Mouse (Mus musculus): ENCODE measurements at regions not wholly inside any gene's neighbourhood (a gene's known extent, or its start where the extent isn't known, plus 50 kb on each side); places are given as distances from the start of the nearest gene placed in this dataset.

DNA sequence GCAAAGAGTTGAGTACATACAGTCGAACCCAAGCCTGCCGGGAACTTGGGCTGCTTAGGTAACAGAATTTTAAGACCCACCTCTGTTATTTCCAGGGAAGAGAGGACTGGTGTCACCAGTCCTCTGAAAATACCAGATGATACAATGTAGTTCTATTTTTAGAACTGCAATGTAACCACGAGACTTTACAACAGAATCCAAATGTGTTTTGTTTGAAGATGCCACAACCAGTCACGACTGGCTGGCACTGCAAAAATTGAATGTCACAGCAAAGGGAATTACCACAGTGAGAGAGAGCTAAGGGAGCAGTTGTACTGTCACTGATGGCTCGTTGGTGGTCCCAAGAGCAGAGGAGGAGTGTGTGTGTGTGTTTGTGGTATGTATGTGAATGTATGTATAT, 112.6 kb upstream of the Zc3h12c start:
- peaks cover 24% of the 10 kb centered on the region for H3K4me1 ChIP-seq (ENCODE audit: control insufficient read depth, insufficient read depth, low read length)
- H3K36me3 ChIP-seq (ENCODE audit: control insufficient read depth, insufficient read depth, low read length) = no peaks in the 10 kb centered on the region
- no peak overlapping the region for H3K4me3 ChIP-seq (replicated peaks; ENCODE audit: low read depth, low read length)
- no peaks in the 10 kb centered on the region for H3K9me3 ChIP-seq (ENCODE audit: control insufficient read depth, low read length)
- ATAC-seq (ENCODE audit: low FRiP score, low TSS enrichment) (no peak), DNase-seq (no peak)
- H3K4me2 ChIP-seq (ENCODE audit: low read length) = no peak overlapping the region
- 70% methylated on average over 5 of the region's 5 CpGs for WGBS
- H3K9ac ChIP-seq (replicated peaks; ENCODE audit: low read length) = no peak overlapping the region
- no peak overlapping the region; the same call in 1 of the 2 replicates for H3K27ac ChIP-seq (replicated peaks; ENCODE audit: low read depth, low read length)
- no peaks in the 10 kb centered on the region for H3K27me3 ChIP-seq (ENCODE audit: control insufficient read depth, insufficient read depth, low read length)

DNA sequence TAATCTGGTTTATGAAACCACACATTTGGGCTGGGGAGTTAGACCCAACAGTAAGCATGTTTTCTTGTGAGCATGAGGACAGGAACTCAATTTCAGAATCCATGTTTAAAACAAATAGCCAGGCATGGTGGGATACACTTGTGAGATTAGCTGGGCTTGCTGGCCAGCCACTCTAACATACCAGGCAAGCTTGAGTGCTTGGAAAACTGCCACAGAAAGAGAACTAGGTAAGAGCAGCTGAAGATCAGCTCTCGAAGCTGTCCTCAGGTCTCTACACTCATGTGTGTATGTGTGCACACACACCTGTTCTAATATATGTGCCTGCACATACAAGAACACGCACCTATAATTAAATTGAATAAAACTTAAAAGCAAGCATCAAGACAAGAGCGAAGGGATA, 112.2 kb upstream of the Zc3h12c start:
- Histone ChIP-seq H3K4me3 (replicated peaks; ENCODE audit: low read depth, low read length) (no peak overlapping the region), H3K9ac (replicated peaks; ENCODE audit: low read length) (no peak overlapping the region), H3K4me1 (ENCODE audit: control insufficient read depth, insufficient read depth, low read length) (peaks cover 25% of the 10 kb centered on the region), H3K27ac (replicated peaks; ENCODE audit: low read depth, low read length) (no peak overlapping the region), H3K27me3 (ENCODE audit: control insufficient read depth, insufficient read depth, low read length) (no peaks in the 10 kb centered on the region), H3K4me2 (ENCODE audit: low read length) (no peak overlapping the region), H3K36me3 (ENCODE audit: control insufficient read depth, insufficient read depth, low read length) (no peaks in the 10 kb centered on the region), H3K9me3 (ENCODE audit: control insufficient read depth, low read length) (no peaks in the 10 kb centered on the region)
- ATAC-seq (ENCODE audit: low FRiP score, low TSS enrichment) (no peak), DNase-seq (no peak)
- 95% methylated on average over 3 of the region's 3 CpGs for WGBS

DNA sequence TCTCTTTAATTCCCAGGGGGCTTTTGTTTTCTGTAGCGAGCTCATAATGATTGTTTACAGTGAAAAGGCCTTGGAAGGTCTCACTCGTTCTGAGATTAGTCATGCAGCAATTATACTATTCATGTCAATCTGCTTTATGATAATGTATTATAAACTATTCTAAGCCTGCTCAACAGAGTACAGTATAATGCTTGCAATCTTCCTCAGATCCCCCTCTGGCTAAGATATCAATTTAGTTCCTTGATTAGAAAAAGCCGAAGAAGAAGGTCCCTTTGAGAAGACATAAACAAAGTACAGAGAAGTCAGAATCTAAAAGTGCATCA, 110.3 kb upstream of the Zc3h12c start:
- Histone ChIP-seq H3K4me3 (replicated peaks; ENCODE audit: low read depth, low read length) (no peak overlapping the region), H3K27me3 (ENCODE audit: control insufficient read depth, insufficient read depth, low read length) (no peaks in the 10 kb centered on the region), H3K9ac (replicated peaks; ENCODE audit: low read length) (no peak overlapping the region), H3K4me1 (ENCODE audit: control insufficient read depth, insufficient read depth, low read length) (peaks cover 26% of the 10 kb centered on the region), H3K4me2 (ENCODE audit: low read length) (peak overlapping the region; percentile 27; the same call in 1 of the 2 replicates), H3K36me3 (ENCODE audit: control insufficient read depth, insufficient read depth, low read length) (no peaks in the 10 kb centered on the region), H3K27ac (replicated peaks; ENCODE audit: low read depth, low read length) (peak overlapping the region; percentile 64), H3K9me3 (ENCODE audit: control insufficient read depth, low read length) (no peaks in the 10 kb centered on the region)
- DNase-seq = no peak
- WGBS = 11% methylated on average over 3 of the region's 3 CpGs
- peak; percentile 47; the same call in 1 of the 2 replicates for ATAC-seq (ENCODE audit: low FRiP score, low TSS enrichment)

DNA sequence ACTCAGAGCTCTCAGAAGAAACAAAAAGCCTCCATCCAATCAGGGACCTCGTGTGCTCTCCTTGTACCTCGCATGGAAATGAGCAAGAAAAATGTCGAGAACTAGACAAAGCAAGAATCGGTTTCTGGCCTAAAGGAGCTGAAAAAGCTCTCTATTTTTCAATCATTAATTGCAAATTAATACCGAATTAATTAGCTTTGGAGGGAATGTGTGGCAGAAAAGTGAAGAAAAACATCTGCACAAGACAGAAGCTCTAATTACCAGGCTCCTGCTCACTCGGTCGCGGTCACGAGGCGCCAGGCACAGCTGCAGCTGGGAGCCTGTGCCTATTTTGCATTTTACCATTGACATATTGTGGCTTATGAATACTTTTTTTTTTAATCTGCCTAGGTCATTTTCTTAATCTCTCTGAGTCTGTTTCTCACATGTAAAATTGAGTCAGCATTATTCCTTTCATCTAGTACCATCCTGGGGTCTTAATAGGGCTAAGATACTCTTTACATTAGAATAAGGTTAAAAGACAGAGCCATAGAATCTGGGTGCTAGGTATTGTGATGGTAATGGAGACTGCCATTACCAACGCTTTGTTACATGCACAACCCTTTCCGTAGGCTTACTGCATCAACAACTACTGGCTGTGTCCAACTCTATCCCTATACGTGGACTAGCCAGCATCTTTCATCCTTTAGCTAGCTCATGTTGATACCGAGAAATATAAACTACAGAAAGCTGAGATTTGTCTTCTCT, 109.8 kb upstream of the Zc3h12c start:
- Histone ChIP-seq H3K4me1 (ENCODE audit: control insufficient read depth, insufficient read depth, low read length) (peaks cover 29% of the 10 kb centered on the region), H3K4me2 (ENCODE audit: low read length) (peak overlapping the region; percentile 27), H3K9ac (replicated peaks; ENCODE audit: low read length) (0 out of 2 replicates have a peak overlapping the region, but pooled peaks have one; percentile 21), H3K36me3 (ENCODE audit: control insufficient read depth, insufficient read depth, low read length) (no peaks in the 10 kb centered on the region), H3K27ac (replicated peaks; ENCODE audit: low read depth, low read length) (peak overlapping the region; percentile 64), H3K27me3 (ENCODE audit: control insufficient read depth, insufficient read depth, low read length) (no peaks in the 10 kb centered on the region), H3K9me3 (ENCODE audit: control insufficient read depth, low read length) (no peaks in the 10 kb centered on the region), H3K4me3 (replicated peaks; ENCODE audit: low read depth, low read length) (no peak overlapping the region)
- DNase-seq = peak; percentile 79
- peak; percentile 84; the same call in 1 of the 2 replicates for ATAC-seq (ENCODE audit: low FRiP score, low TSS enrichment)
- 5% methylated on average over 14 of the region's 14 CpGs for WGBS

DNA sequence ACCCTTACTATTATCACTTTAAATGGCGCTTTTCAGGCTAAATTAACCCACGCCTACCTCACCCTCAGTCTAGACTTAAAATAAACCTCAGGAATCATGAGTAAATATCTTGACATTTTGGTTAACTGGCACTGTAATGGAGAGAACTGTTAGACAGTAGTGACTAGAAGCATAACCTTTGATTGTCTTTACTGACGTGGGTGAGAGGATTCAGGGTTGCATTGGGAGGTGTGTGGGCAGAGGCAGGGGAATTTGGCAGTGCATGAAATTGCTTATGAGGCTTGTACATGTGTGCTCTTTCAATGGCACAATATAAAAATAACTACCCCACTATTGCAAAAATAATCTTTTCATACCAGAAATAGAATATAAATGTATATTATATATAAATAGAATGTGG, 105.6 kb upstream of the Zc3h12c start:
- 74% methylated on average over 3 of the region's 3 CpGs for WGBS
- DNase-seq = no peak
- no peak overlapping the region for H3K4me2 ChIP-seq (ENCODE audit: low read length)

DNA sequence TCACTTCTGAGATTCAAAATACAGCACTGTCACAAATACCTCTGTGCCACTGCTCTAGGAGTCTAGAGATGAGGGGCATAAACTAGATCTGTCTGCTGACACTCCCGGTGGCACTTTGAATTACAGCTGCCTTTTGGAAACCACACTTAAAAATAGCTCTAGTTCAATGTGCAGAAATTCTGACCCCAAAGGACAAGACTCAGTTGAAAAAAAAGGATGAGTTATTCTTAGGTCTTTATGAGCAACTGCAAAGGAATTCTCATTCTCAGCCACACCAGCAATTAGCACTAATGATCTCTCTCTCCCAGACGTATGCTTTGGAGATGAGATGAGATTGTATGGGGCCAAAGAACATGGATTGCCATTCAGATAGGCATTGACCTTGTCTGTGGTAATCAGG, 104.3 kb upstream of the Zc3h12c start:
- DNase-seq (no peak), ATAC-seq (ENCODE audit: low FRiP score, low TSS enrichment) (no peak)
- Histone ChIP-seq H3K4me3 (replicated peaks; ENCODE audit: low read depth, low read length) (no peak overlapping the region), H3K4me1 (ENCODE audit: control insufficient read depth, insufficient read depth, low read length) (peaks cover 18% of the 10 kb centered on the region), H3K36me3 (ENCODE audit: control insufficient read depth, insufficient read depth, low read length) (no peaks in the 10 kb centered on the region), H3K9me3 (ENCODE audit: control insufficient read depth, low read length) (no peaks in the 10 kb centered on the region), H3K27me3 (ENCODE audit: control insufficient read depth, insufficient read depth, low read length) (no peaks in the 10 kb centered on the region), H3K27ac (replicated peaks; ENCODE audit: low read depth, low read length) (no peak overlapping the region), H3K4me2 (ENCODE audit: low read length) (no peak overlapping the region), H3K9ac (replicated peaks; ENCODE audit: low read length) (no peak overlapping the region)
- WGBS = 92% methylated on average over 2 of the region's 2 CpGs

More for the DNA sequence above, 105.6 kb upstream of the Zc3h12c start:
- peaks cover 28% of the 10 kb centered on the region for H3K4me1 ChIP-seq (ENCODE audit: control insufficient read depth, insufficient read depth, low read length)
- H3K4me3 ChIP-seq (replicated peaks; ENCODE audit: low read depth, low read length) = no peak overlapping the region
- H3K36me3 ChIP-seq (ENCODE audit: control insufficient read depth, insufficient read depth, low read length) = no peaks in the 10 kb centered on the region
- H3K9ac ChIP-seq (replicated peaks; ENCODE audit: low read length) = no peak overlapping the region
- no peak for ATAC-seq (ENCODE audit: low FRiP score, low TSS enrichment)
- H3K27me3 ChIP-seq (ENCODE audit: control insufficient read depth, insufficient read depth, low read length) = no peaks in the 10 kb centered on the region
- H3K27ac ChIP-seq (replicated peaks; ENCODE audit: low read depth, low read length) = peak overlapping the region; percentile 28; the same call in 1 of the 2 replicates
- H3K9me3 ChIP-seq (ENCODE audit: control insufficient read depth, low read length) = no peaks in the 10 kb centered on the region

DNA sequence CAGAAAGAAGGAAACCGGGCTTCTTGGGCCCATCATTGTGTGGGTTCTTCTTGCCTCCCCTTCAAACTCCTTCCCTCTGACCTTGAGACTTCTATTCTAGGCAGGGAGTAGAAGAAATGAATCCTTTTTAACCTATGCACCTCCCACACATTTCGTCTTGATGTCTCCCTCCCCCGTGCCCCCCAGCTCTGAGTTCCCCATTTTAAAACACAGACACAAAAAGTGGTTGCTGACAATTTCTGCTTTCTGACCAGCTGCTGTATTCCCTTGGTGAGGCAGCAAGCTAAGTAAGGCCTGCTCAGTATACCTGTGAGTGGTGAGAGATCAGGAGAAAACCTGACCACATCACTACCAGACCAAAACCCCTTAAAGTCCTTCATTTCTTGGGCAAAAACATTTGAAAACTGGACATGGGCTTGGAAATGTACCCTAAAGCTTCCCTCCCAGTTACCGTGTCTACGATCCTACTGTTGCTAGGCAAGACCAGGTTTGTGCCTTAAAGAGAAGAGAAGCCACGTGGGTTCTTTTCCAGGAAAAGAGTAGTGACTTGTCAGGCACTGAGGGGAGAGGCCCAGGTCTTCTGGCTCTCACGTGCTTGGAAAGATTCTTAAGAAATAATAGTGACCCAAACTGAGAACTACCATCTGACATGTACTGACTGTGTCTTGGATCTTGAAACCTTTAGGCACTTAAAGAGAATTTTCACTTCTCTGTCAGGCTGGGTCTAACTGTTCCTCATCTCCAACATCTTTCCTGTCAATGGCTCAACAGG, 103.2 kb upstream of the Zc3h12c start:
- Histone ChIP-seq H3K4me1 (ENCODE audit: control insufficient read depth, insufficient read depth, low read length) (peaks cover 8% of the 10 kb centered on the region; the same call in 1 of the 2 replicates), H3K4me3 (replicated peaks; ENCODE audit: low read depth, low read length) (no peak overlapping the region), H3K4me2 (ENCODE audit: low read length) (no peak overlapping the region), H3K27ac (replicated peaks; ENCODE audit: low read depth, low read length) (no peak overlapping the region), H3K36me3 (ENCODE audit: control insufficient read depth, insufficient read depth, low read length) (no peaks in the 10 kb centered on the region), H3K9me3 (ENCODE audit: control insufficient read depth, low read length) (no peaks in the 10 kb centered on the region), H3K9ac (replicated peaks; ENCODE audit: low read length) (no peak overlapping the region), H3K27me3 (ENCODE audit: control insufficient read depth, insufficient read depth, low read length) (no peaks in the 10 kb centered on the region)
- WGBS = 87% methylated on average over 7 of the region's 7 CpGs
- ATAC-seq (ENCODE audit: low FRiP score, low TSS enrichment) (no peak), DNase-seq (no peak)

DNA sequence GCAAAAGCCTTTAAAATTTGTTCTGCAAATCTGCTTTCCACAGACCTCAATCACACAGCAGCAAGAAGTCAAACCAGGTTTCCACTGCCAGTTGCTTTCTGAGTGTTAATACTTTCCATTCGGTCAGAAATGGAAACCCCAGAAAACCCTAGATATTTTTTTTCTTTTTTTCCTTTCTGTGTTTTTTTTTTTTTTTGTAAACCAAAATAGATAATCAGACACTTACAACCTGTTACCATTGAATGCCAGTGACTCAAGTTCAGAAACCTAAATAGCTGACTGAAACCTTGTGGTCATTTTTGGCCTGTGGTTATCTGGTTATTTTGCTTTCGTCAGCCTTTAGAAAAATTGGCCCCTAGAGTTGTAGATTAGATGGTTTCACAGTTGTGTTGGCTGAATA, 93.2 kb upstream of the Zc3h12c start:
- H3K4me1 ChIP-seq (ENCODE audit: control insufficient read depth, insufficient read depth, low read length) = no peaks in the 10 kb centered on the region
- no peaks in the 10 kb centered on the region for H3K36me3 ChIP-seq (ENCODE audit: control insufficient read depth, insufficient read depth, low read length)
- no peak overlapping the region for H3K4me2 ChIP-seq (ENCODE audit: low read length)
- no peak overlapping the region for H3K4me3 ChIP-seq (replicated peaks; ENCODE audit: low read depth, low read length)
- no peak overlapping the region for H3K27ac ChIP-seq (replicated peaks; ENCODE audit: low read depth, low read length)
- H3K9ac ChIP-seq (replicated peaks; ENCODE audit: low read length) = no peak overlapping the region
- 93% methylated on average over 2 of the region's 2 CpGs for WGBS
- ATAC-seq (ENCODE audit: low FRiP score, low TSS enrichment) = no peak
- H3K9me3 ChIP-seq (ENCODE audit: control insufficient read depth, low read length) = no peaks in the 10 kb centered on the region
- DNase-seq = no peak
- H3K27me3 ChIP-seq (ENCODE audit: control insufficient read depth, insufficient read depth, low read length) = no peaks in the 10 kb centered on the region

DNA sequence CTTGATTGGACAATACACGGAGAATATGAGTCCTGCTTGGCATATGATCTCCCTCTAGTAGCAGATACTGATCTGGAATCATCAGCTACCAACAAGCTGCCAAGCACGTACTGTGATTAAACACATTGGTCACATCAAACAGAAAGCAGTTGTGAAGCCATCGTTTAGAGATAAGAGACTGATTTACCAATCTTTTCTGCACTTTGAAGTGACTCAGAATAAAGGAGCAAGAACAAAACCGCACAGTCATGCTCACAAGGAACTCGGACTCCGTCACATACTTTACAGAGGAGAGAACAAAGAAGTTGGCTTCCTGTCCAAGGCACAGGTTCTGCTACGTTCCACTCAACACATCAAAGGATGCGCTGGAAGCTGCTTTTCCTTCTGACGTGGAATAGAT, 91.1 kb upstream of the Zc3h12c start:
- DNase-seq = no peak
- Histone ChIP-seq H3K27ac (replicated peaks; ENCODE audit: low read depth, low read length) (no peak overlapping the region), H3K4me2 (ENCODE audit: low read length) (no peak overlapping the region), H3K27me3 (ENCODE audit: control insufficient read depth, insufficient read depth, low read length) (no peaks in the 10 kb centered on the region), H3K4me1 (ENCODE audit: control insufficient read depth, insufficient read depth, low read length) (peaks cover 16% of the 10 kb centered on the region; the same call in 1 of the 2 replicates), H3K4me3 (replicated peaks; ENCODE audit: low read depth, low read length) (no peak overlapping the region), H3K36me3 (ENCODE audit: control insufficient read depth, insufficient read depth, low read length) (no peaks in the 10 kb centered on the region), H3K9ac (replicated peaks; ENCODE audit: low read length) (no peak overlapping the region), H3K9me3 (ENCODE audit: control insufficient read depth, low read length) (no peaks in the 10 kb centered on the region)
- no peak for ATAC-seq (ENCODE audit: low FRiP score, low TSS enrichment)
- 62% methylated on average over 9 of the region's 9 CpGs for WGBS

All from midbrain, embryonic 14.5 days (tissue).